Mouse (Mus musculus): ENCODE measurements around the gene Lmtk2.

Gene Lmtk2

DNA sequence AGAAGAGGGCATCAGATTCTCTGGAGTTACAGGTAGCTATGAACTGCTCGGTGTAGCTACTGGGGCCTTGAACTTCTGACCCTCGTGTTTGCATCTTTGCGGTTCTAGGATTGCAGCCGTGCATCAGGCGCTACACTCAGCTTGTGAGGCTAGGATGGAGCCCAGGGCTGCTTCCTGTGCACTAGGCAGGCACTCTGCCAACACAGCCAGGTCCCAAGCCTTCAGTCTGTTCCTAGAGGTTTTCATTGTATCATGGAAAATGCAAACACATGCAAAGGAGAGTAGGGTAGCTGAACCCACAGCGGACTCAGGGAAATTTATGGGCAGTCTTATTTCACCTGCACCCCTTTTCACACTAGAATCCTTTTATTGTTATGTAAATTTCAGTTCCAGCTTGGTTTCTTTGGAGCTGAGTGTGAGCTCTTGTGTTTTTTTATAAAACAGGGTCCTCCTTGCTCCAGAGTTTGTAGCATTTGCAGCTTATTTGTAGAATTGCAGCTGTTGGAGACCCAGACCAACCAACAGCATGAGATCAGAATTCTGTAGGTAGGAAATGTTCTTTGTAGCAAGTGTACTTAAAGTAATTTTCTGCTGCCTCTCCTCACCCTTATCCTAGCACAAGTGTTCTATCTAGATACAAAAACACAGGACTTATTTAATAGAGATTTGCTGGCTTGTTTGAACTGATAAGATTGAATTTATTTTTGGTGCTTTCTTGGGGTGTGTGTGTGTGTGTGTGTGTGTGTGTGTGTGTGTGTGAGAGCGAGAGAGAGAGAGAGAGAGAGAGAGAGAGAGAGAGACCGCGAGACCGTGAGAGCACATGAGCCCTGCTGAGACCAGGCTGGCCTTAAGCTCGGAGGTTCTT is 12.6 kb downstream of the Lmtk2 start:
- peak; percentile 29 to 56 for DNase-seq

DNA sequence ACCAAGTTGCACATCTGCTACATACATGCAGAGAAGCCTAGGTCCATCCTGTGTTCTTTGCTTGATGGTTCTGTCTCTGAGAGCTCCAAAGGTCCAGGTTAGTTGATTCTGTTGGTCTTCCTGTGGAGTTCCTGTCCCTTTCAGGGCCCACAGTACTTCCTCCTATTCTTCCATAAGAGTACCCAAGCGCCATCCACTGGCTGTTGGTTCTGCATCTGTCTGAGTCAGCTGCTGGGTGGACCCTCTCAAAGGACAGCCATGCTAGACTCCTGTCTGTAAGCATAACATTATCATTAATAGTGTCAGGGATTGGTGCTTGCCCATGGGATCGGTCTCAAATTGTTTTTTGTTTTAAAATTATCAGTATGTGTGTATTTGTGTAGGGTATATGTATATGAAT is 13.8 kb downstream of the Lmtk2 start:
- peak in 1 of 2 experiments; percentile 46 for DNase-seq

GRCm38 (mm10) chr5:144114970-144115627 is 14.9 kb downstream of the Lmtk2 start:
- no peak for DNase-seq

GRCm38 (mm10) chr5:144115628-144115977 is 15.4 kb downstream of the Lmtk2 start:
- DNase-seq, result no peak

DNA sequence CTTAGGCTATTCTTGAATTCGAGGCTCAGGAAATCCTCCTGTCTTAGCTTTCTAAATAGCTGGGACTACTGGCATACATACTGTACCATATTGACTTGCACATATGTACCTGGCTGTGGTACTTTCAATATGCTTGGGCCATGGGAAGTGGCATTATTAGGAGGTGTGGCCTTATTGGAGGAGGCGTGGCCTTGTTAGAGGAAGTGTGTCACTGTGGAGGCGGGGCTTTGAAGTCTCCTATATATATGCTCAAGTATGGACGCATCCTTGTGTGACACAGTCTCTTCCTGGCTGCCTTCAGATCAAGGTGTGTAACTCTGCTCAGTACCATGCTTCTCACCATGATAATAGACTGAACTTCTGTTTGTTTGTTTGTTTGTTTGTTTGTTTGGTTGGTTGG is 18.0 kb downstream of the Lmtk2 start:
- no peak for DNase-seq

GRCm38 (mm10) chr5:144119286-144119685 is 19.1 kb downstream of the Lmtk2 start:
- no peak for DNase-seq

GRCm38 (mm10) chr5:144121489-144121888 is 21.3 kb downstream of the Lmtk2 start:
- no peak for DNase-seq

DNA sequence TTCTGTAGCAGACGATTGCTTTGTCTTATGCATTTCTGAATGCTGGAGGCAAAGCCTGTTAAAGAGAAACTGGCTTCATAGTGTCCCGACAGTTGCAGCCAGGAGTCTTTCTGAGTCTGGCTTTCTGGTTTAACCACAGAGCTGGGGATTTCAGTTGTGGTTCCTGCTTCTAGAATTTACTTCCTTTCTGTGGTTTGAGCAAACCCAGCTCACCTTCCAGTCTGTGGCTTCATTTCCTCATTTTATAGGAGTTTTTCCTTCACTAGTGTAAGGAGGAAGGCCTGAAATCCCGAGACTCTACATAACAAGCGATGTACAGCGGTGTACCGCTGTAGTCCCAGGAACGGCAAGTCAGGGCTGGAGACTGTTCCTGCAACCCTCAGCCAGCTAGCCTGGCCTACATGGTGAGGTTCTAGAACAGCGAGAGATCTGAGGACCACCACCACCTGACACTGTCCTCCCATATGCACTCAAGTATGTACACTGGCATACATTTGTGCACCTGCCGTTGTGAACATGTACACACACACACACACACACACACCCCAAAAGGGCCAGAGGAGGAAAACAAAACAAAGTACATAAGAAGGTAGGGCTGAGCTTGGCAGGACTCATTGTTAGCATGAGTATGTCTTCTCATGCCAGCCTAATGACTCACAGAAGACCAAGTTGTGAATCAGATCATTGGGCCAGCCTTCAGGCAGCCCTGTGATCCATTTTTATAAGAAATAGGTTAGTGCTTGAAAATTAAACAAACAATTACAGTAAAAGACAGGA is 25.9 kb downstream of the Lmtk2 start:
- DNase-seq, result no peak

DNA sequence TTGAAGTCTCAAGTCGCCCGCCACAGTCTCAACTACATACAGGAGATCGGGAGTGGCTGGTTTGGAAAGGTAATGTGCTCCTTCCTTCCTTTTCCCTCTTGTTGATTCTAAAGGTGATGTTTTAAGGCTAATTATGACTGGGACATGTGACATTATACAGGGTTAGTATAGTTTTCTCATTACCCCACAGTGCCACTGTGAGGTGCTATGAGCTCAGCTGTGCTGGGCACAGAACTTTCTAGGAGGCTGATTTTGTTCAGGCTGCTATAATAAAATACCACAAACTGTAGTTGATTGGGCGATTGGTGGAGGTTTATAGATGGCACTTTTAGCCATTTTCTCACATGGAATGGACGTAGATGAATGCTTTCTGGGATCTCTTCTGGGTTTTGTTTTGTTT is 43.3 kb downstream of the Lmtk2 start:
- DNase-seq, result no peak

DNA sequence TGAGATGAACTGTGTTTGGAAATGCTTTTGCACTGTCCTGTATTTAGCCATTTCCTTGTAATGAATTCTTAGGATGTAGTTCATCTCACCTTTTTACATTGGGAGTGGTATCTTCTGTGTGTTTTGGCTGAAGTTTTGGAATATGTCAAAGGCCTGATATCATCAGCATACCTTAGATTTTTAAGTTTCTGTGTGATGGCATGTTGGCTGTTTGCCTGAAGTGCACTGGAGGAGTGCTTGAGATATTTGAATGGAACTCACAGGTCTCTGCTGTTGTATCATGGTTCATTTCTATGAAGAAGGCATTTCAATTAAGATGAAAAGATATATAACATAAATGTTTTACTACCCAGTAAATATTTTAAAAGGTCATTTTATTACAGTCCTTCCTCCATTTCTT is 46.7 kb downstream of the Lmtk2 start:
- DNase-seq, result no peak

GRCm38 (mm10) chr5:144149530-144149929 is 49.3 kb downstream of the Lmtk2 start:
- DNase-seq, result no peak

- no peak for DNase-seq
Observed at GRCm38 (mm10) chr5:144151270-144151669, 51.0 kb downstream of the Lmtk2 start.

DNA sequence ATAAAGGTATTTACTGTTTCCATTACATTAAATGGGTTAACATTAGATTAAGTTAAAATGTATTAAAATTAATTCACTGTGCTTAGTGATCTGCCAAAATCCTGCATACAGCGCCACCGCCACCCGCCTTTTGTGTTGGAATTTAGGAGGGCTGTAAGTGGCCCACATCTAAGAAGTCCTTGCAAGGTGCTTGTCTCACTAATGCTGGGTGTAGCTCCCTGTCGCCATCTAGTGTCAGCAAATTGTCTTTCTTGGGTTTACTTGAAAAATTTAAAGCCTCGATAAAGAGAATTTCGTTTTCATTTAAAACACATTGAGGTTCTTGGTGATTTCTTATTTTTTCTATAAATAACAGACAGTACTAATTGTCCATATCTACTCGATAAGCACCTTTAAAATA is 54.3 kb downstream of the Lmtk2 start:
- peak; percentile 66 to 82 for DNase-seq

- DNase-seq, result peak; percentile 93 to 96
Observed at GRCm38 (mm10) chr5:144158604-144159003, 58.4 kb downstream of the Lmtk2 start.

DNA sequence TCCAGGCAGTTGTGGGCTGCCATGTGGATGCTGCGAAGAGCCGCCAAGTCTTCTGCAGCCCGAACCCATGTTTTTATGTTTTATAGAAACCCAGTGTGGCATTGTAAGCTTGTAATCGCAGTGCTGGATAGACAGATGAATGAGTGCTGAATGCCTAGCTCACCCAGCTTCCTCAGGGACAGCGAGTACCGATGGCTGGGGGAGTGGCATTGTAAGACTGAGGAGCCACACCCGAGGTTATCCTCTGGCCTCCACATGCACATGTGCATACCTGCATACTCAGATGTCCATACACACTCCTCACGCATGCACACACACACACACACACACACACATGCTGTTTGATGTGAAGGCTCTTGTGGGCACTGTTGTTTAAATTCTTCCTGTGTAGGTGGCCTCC is 58.9 kb downstream of the Lmtk2 start:
- no peak for DNase-seq

- DNase-seq, result no peak
Observed at GRCm38 (mm10) chr5:144162080-144162812, 62.0 kb downstream of the Lmtk2 start.

DNA sequence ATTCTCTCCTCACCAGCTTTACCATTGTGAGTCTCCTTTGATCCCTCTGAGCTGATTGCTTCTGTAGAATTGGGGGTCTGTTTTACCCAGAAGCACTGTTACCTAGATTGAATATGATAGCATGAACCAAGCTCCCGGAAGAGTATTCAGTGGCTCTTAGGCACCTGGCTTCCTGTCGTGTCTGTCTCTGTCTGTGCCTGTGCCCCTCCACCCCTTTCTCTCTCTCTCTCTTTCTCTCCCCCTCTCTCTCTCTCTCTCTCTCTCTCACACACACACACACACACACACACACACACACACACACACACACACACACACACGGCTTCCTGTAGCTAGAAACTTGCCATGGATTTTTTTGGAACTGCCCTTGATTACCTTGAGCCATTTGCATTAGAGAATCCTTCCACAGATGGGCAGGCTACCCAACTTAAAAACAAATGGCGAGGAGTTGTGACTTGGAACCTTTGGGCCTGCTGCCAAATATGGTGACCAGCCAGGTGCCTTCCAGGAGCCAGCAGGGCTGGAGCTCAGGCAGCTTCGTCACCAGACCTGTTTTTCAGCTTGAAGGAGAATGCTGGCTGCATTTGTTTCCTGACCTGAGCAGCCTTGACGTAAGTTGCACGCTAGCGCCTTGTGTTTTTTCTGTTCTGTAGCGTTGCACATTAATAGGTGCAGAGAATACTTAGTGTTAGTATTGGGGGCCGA is 62.7 kb downstream of the Lmtk2 start:
- DNase-seq, result peak; percentile 88 to 89

DNA sequence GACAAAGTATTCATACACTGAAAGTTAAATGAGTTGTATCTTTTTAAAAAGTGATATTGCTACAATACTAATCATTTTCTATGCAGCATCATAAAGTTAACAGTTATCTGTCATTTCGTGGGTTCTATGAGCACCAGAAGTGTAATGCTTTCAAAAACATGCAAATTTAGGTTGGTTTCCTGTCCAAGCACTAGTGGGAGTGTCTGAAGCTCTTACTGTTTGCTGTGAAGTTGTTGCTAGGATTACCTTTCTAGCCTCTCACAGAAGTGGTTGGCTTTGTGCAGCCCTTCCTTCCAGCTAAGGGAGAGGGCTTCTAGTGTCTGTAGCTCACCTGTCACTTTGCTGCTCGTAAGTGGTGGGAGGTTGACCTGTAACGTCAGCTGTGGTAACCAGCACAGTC is 65.5 kb downstream of the Lmtk2 start:
- no peak for DNase-seq

DNA sequence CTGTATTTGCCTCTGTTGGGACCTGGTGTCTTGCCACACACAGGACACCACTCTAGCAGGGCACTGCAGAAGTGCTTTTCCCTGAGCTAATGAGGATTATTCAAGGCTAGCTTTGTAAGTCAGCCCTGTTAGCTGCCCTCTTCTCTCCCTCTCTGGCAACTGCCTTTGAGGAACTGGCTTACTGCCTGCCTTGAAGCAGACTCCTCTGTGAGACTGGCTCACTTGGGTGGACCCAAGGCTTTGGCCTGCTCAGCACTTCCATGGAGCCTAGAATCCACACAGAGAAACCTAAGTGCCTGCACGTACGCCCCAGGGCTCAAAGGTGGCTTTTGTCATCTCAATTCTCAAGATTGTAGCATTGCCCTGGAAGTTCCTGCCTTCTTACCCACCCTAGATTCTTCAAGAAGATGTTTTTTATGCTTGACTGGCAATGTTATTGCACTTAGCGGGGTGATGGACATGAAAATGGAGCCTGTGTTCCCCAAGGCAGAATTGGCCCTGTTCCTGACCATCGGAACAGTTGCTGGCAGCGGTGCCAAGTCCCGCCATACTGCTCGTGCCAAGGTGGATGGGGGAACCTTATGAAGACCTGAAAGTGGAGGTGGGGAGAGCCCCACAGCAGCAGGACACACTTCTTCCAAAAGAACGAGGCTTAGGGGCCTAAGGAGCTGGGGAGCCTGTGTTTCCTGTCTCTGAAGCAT is 69.2 kb downstream of the Lmtk2 start:
- peak; percentile 48 to 62 for DNase-seq

- DNase-seq, result no peak
Observed at GRCm38 (mm10) chr5:144173648-144174047, 73.4 kb downstream of the Lmtk2 start.

DNA sequence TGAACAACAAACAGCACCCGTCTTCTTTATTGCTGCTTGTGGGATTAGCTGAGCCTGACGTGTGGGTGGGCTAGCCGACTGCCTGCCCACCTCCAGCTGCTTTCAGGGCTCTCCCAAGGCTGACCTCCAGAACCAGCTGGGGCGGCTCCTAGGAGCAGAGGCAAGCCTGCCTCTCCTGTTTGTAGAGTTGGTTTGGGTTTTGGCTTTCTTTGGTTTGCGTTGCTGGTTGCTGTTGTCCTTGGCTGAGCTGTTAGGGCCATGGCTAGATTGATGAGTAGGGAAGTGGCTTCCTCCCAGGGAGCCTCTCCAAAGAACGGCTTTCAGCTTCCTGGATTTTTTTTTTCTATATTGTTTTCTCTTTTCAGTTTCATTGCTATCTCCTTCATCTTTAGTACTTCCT is 78.0 kb downstream of the Lmtk2 start:
- no peak for DNase-seq

DNA sequence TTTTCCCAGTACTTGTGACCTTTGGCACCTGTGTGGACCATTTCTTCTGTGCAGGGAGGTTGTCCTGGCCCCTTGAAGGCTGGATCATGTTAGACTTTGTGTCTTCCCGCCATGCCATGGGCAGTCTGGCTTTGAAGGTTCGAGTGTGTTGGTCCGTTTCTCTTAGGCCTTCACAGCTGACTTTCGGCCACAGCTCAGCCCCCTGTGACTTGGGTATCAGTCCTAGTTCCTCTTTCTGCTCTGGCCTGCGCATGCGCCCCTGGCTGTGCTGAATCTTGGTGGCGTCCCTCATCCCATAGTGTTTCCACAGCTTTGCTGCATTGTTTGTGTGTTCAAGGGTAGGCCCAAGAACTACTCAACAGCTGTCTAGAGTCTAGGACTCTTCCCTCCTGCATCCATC is 81.0 kb downstream of the Lmtk2 start:
- DNase-seq, result no peak
